Mouse (Mus musculus) kidney, adult 18-20 months (tissue): ENCODE data around the gene Prph2.
A peak's percentile ranks its signal among the peaks of the same experiment; 100 is the strongest.

Source experiments
- DNase-seq: peaks from one replicate; pipeline ENCODE4 v3.0.0; 2021

The Prph2 gene

DNA sequence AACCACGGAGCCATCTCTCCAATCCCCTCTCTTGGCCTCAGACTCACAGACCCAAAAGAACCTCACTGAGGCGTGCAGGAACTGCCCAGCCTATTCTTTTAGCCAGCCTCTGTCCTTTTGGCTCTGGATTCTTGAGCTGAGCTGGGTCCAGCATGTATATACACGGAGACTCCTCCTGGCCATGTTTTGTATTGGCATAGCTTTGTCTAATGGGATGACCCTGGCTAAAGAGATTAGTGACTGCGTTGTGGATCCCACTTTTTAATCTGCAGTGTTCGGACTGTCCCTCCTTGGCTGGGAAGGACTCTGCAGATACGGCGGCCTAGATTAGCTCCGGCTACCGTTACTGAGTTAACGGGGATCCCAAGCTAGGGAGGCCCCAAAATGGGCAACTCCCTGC lies at the start of gene Prph2:
TSS of gene Prph2 (plus strand) at position 274 of the 400 bp plus-strand sequence.
- no peak for DNase-seq

DNA sequence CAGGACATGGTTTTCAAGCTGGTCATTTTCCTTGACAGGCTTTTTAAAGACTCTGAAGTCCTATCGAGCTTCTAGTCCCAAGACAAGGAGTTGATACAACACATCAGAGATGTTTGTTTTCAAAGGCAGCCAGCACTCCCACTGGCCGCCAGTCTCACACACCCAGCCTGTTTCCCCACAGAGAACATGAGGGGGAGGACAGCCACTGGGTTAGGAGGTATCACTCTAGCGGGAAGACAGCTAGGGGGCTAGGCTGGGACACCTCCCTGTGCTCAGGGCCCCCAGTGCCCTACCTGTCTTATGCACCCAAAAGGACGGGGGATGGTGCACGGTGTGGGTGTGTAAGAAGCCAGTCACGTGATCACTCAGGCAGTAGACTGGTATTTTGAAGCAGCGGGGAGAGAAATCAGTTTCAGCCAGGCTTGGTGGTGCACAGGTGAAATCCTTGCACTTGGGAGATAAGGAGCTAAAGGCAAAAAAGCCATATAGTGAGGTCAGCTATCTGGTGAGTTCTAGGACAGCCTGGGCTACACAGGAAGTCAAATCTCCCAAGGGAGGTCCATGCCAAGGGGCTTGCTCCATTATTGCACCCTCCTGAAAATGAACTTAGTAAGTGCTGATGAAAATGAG lies 45.6 kb upstream of the Prph2 start:
- no peak for DNase-seq

DNA sequence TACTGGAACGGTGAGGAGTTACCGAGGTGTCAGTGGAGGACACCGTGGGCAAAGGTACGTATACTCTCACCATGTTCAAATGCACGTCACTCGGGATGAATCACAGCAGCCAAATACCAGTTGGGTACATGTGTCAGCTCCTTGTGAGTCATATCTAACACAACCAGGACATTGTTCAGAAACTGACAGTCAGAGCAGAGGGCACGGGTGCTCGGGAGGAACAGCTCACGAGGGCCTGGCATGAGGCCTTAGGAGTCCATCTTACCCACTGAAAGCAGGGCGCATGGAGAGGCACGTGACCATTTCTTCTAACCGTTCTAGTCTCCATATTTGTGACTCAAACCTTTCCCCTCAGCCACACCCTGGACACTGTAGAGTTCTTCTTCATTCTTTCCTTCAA lies 43.4 kb upstream of the Prph2 start:
- DNase-seq = no peak

DNA sequence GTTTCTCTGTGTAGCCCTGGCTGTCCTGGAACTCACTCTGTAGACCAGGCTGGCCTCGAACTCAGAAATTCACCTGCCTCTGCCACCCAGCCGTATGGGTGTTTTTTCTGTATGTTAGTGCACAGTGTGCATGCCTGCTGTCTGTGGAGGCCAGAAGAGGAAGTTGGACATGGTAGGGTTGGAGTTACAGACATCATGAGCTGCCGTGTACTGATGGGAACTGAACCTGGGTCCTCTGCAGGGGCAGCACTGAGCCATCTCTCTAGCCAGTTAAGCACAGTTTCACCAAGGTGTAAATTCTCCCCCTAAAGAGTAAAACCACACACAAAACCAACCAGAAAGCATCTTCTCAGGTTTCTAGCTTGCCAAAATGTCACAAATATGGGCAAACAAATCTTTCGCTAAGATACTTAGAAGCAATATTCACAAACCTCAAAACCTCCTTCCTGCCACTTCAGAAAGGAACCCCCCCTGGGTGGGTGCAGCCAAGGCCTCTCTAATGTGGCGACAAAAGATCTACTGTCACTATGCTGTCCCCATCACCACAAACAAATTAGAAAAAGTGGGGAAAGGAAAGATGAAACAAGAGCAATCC lies 40.0 kb upstream of the Prph2 start:
- DNase-seq = no peak

DNA sequence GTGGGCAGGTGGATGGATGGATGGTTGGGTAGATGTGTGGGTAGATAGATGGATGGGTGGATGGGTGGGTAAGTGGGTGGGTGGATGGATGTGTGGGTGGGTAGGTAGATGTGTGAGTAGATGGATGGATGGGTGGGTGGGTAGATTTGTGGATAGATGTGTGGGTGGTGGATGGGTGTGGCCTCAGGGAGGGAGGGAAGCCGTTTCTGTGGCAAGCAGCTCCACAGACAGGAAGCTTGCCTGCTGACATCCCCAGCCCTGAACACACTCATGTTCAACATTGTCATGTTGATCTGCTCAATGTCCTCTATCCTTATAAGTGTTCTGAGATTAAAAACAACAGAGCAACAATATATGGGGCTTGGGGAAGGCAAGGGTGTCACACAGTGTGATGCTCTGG lies 39.3 kb upstream of the Prph2 start:
- DNase-seq = no peak

DNA sequence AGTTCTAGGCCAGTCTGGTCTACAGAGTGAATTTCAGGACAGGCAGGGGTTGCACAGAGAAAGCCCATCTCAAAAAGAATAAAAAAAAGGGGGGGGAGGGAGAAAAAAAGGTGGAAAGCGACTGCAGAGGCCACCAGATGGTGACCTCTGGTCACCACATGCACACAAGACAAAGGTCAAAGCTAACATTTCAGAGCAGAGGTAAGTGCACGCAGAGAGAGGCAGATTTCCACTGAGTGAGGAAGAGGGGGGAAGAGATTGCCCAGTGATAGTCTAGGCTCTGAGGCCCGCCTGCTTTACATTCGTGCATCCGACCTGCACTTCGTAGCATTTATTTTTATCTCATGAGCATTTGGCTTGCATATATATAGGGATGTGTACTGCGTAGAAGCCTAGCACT lies 37.5 kb upstream of the Prph2 start:
- no peak for DNase-seq

DNA sequence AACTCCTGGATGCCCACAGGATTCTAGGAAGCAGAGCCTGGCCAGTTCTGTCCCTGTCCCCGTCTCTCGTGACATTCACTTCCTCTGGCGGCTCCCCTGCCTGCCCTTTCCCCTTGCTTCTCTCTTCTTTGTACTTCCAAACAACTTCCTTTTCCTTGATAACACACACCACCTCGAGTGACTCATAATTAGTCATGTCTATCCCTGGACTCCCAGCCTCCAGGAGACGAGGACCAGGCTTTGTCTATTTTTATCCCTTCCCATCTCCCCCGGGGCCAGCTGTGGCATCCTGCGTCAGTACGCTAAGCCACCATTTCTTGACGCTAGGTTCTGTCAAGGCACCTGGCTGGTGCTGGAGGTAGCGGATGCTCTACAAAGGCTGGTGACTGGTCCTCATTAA lies 36.1 kb upstream of the Prph2 start:
- peak; percentile 36 for DNase-seq

DNA sequence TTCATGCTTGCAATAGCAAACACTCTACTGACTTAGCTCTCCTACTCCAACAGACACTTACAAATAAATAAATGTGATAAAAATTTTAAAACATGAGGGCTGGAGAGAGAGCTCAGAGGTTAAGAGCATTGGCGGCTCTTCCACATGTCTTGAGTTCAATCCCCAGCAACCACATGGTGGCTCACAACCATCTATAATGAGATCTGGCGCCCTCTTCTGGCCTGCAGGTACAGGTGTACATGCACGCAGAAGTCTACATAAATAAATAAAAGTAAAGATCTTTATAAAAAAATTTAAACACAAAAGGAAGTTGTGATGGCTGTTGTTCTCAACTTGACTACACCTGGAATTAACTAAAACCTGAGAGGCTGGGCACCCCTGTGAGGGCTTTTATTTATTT lies 34.6 kb upstream of the Prph2 start:
- DNase-seq = no peak

DNA sequence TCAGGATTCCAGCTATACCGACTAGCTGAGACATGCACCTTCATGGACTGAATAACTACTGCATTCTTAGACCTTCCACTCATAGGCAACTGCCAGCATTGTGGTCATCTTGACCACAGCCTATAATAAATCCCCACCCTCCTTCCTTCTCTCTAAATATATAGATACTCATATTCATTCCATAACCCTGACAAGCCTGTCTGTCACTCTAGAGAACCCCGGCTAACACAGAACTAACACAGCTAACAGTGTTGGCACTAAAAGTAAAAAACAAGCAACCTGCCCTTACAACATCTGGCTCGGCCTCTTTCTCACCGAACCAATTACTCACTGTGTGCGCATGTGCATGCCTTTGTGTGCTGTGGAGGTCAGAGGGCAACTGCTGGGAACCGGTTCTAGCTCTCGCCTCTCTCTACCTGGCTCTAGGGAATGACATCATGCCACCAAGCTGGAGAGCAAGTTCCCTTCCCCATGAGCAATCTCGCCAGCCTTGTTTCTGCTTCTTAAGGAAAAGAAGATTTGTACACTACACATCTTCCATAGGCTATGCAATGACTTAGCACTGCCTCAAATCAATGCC lies 33.8 kb upstream of the Prph2 start:
- peak; percentile 52 for DNase-seq

DNA sequence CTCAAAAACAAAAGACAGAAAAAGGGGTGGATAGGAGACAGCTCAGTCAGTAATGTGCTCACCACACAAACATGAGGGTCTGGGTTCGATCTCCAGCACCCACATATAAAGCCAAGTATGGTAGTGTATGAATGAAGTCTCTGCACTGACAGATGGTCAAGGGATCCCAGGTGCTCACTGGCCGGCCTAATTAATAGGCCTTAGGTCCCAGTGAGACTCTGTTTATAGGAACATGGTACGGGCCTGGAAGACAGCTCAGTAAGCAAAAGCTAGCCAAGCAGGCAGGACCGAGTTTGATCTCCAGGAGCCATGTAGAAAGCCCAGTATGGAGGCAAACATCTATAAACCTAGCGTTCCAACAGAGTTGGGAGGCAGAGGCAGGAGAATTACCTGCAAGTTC lies 33.2 kb upstream of the Prph2 start:
- DNase-seq = no peak

DNA sequence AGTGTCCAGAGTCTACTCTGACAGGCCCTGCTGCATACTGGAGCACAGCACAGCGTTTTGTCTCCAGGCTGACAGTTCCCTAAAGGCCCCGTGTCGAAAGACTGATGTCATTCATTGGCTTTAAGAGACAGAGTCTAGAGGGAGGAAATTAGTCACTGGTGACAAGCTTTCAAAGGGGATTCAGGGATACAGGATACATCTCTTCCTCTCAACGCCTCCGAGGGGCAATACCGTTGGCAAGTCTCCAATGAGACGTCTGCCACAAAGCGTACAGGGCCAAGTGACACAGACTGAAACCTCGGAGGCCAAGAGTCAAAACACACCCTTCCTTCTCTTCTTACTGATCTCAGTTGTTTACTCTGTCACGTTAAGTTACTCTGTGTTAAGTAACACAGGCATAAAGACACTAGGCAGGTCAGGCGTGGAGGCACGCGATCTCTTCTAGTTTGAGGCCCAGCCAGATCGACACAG lies 30.4 kb upstream of the Prph2 start:
- DNase-seq = peak; percentile 37

DNA sequence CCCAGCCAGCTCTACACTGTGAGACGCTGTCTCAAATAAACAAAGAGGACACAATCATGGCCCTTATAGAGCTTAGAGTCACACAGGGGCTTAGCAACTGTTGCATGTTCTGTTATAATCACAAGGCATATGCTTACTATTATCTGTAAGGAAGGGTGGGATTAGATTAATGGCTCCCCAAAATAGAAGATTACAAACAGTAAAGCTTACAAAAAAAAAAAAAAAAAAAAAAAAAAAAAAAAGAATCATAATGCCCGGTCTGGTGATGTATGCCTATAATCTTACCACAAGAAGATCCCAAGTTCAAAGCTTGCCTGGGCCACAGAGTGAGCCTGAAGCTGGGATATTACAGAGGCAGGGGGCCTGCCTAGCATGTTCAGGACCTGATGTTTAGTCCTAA lies 29.9 kb upstream of the Prph2 start:
- no peak for DNase-seq

DNA sequence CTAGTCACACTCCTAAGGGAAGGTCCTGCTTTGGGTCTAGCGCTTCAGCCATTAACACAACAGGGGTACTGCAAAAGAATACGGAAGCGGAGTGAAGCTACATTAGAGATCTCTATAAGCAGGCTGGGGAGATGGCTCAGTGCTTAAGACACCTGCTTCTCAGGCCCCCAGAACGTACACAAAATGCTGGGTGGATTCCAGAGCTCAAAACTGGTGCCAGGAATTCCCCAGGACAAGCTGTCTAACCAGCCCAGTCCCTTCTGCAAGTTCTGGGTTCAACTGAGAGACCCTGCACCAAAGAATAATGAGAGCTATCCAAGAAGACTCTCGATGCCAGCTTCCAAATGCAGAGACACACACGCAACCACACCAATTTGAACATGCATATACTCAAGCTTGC lies 28.5 kb upstream of the Prph2 start:
- DNase-seq = no peak

DNA sequence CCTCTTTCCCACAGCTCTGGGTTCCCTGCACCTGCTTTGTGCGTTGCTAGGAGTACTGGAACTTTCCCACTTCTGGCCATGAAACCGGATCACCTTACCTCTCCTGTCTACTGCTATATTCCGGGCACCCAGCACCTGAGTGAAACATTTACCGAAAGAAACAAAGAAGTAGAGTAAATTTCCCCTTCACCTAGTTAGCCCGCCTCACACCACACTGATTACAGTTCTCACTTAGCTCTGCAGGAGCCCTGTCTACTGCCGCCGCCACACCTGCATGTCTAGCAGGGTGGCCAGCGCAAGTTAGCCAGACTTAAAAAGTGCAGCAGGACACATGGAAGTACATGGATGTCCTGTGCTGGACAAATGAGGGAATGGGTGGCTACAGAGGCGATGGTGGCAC lies 27.2 kb upstream of the Prph2 start:
- peak; percentile 21 for DNase-seq

DNA sequence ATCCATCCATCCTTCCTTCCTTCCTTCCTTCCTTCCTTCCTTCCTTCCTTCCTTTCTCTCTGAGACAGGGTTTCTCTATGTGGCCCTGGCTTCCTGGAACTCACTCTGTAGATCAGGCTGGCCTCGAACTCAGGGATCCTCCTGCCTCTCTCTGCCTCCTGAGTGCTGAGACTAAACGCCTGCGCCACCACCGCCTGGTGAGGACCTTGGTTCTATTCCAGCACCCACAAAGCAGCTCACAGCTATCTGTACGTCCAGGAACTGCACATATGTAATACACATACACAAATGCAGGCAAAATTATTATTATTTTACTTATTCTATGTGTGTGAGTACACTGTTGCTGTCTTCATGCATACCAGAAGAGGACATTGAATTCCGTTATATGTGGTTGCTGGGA lies 25.5 kb upstream of the Prph2 start:
- no peak for DNase-seq

DNA sequence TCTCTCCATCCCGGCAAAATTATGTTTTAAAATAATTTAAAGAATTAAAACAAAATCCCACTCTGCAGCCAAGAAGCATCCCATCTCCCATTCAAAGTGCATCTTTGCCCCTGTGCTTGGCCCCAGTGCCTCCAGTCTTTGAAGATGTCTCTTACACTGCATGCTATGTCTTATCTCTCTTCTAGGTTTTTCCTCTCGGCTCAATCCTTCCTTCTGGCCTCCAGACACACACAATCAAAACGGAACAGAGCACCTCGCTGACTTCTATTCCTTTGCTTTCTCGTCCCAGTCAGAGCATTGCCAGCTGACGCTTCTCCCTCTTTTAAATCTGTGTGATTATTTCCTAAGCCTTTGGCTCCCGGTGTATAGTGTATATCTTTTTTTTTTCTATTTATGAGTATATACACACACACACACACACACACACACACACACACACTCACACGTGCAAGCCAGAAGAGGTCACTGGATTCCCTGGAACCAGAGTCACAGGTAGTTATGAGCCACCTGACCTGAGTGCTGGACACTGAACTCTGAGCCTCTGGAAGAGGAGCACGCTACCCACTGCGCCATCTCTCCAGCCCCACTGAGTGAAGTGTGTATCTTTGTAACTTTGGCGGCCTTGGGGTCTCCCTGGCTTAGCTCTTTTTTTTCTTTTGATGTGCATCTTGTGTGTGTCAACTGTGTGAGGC lies 24.9 kb upstream of the Prph2 start:
- DNase-seq = no peak

DNA sequence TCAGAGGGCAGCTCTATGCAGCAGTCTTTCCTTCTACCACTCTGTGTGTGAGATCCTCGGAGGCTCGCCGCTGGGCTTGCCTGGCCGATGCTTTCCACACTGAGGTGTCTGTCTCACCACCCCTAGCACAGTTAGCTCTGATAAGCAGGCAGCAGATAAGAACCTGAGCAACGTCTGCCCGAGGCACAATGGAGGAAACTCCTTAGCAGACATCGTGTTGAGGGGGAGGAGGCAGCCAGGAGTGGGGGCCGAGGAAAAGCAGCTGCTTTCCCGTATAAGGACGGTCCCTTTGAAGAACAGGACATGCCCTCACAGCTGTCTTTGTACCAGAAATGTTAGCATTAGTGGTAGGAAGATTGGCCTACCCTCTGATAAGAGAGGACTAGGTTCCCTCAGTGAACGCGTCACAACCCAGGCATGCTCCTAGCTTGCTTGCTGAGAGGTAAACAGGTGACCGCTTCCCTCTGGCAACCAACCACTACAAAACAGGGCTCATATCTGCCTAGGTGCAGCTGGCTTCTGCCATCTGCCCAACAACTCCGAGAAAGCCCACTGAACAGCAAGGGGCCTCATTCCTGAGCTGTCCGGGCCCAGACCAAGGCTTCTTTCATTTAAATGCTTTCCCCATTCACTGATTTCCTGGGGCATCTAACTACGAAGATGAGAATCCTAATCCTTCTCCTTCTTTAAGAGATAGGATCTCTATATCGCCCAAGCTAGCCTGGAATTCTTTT lies 24.2 kb upstream of the Prph2 start:
- DNase-seq = no peak

DNA sequence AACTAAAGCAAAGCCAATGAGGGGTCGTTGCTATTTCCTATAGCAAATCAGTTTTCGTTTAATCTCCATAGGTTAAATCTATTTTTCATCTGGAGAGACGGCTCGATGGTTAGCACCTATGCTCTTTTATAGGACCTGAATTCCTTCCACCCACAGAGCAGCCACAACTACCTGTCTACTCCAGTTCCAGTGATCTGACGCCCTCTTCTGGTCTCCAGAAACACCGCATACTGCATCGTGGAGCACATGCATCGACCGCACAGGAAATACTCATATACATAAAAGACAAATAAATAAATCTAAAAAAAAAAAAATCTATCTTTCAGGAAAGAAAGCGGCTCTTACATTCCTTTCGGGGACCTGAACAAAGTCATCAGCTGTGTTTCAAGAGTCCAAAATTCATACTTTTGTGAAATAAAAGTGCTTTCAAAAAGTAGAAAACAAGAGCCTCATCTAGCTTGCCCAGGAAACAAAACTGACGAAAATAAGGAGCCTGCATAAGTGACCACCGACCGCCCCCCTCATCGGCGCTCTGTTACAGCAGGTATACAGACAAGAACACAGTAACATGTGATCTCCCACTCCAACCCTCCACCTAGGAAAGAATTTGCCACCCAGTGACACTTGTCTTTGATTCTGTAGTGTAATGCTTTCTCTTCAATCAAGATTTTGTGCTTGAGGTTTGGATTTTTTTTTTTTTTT lies 21.6 kb upstream of the Prph2 start:
- peak; percentile 52 for DNase-seq

DNA sequence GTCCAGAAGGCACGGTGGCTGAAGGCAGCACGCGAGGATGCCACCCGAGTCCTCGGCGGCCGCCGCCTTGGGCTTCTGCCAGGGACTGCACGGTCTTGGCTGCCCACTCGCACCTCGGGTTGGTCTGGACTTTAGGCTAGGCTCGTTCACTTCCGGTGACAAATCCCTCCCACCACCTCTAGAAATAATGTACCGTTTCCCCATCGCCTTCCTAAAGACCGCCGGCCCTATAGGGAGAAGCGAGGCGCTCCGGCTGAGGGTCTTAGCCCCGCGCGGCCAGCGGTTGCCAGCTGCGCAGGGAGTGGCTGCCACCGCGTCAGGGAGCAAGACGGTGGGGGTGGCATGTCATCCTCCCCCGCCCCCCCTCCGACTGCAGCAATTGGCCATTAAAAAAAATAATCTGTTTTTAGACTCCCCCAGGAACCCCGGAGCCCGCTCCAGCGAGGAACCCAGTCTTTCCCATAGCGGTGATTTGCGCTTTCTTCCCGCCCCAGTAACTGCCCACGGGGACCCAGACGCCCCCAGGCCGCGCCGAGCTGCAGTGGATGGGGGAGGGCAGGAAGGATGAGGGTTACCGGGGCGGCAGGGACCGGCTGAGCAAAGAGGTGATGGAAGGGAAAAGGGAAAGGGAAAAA lies 20.7 kb upstream of the Prph2 start:
- peak; percentile 87 for DNase-seq

DNA sequence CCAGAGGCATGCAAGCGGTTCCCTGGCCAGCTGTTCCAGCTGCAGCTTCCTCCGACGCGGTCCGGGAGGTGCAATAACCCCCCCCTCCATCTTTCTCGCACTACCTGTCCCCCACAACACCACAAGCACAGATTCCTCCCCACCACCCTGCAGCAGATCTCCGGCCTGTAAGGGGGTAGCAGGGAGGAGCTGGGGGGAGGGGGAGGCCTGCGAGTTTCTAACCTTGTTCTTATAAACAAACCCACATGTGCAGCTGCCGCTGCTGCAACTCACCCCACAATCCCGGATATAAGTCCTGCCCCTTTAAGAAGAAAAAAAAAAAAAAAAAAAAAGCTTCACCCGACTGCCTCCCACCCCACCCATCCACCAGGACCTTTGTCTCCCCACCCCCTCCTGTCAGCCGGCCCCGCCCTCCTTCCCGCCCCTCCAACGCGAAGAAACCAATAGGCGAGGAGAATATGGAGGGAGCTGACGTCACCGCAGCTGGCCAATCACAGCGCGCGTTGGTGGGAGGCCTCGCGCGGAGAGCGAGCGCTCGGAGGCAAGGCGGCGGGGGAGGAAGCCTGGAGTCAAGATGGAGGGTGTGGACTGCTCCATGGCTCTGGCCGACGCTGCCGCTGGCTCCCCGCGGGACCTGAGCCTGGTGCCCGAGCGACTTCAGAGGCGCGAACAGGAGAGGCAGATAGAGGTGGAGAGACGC lies 20.0 kb upstream of the Prph2 start, which contains the start of gene Tbcc:
TSS of gene Tbcc (plus strand) at position 569 of the 700 bp plus-strand sequence.
- DNase-seq = peak; percentile 95

DNA sequence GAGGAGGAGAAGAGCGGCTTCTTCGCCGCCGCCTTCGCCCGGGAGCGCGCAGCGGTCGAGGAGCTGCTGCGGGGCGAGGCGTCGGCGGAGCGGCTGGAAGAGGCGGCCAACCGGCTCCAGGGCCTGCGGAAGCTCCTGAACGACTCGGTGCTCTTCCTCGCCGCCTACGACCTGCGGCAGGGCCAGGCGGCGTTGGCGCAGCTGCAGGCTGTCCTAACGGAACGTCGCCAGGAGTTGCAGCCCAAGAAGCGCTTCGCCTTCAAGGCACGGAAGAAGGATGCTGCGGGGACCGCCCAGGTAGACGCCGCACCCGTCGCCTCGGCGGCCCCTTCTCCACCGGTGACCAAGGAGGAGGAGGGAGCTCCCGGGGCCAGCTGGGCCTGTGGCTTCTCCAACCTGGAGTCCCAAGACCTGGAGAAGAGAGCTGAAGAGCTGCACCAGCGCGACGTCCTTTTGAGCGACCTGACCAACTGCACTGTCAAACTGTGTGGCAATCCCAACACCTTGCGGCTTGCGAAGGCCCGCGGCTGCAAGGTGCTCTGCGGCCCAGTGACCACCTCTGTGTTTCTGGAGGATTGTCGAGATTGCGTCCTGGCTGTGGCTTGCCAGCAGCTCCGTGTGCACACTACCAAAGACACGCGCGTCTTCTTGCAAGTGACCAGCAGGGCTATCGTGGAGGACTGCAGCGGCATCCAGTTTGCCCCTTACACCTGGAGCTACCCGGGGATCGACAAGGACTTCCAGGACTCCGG lies 19.2 kb upstream of the Prph2 start:
- DNase-seq = peak; percentile 62
